Mouse (Mus musculus) right cerebral cortex, postnatal 14 days (tissue): ENCODE measurements at regions not wholly inside any gene's neighbourhood (a gene's known extent, or its start where the extent isn't known, plus 50 kb on each side); places are given as distances from the start of the nearest gene placed in this dataset.
"Not testable (repeated sequence)": the region's sequence is repeated elsewhere in the genome, so short reads cannot be mapped to it uniquely, and the experiment has no call there.

ENCODE experiments used
- DNase-seq: peaks from one replicate; pipeline ENCODE4 v3.0.0; 2022

GRCm38 (mm10) chr13:98438206-98438605 lies 53.6 kb downstream of the Gm10320 start:
- DNase-seq = no peak

DNA sequence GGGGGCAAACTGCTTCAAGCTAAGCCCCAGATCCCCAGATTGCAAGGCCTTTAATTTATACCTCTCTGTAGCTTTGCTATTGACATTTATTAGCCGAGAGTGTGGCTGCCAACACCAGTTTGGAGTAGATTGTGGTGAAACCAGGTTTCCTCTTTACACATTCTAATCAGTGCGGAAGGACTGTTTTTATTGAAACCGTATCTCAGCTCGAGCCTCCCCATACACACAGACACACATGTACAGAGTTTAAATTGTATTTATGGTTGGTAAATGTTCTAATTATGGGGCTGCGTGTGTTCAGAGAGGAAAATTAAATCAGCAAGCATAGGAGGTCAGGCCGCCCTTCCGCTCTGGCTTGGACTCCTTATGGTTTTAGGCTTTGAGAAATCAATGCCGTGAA lies 54.8 kb downstream of the Gm10320 start:
- DNase-seq = no peak

DNA sequence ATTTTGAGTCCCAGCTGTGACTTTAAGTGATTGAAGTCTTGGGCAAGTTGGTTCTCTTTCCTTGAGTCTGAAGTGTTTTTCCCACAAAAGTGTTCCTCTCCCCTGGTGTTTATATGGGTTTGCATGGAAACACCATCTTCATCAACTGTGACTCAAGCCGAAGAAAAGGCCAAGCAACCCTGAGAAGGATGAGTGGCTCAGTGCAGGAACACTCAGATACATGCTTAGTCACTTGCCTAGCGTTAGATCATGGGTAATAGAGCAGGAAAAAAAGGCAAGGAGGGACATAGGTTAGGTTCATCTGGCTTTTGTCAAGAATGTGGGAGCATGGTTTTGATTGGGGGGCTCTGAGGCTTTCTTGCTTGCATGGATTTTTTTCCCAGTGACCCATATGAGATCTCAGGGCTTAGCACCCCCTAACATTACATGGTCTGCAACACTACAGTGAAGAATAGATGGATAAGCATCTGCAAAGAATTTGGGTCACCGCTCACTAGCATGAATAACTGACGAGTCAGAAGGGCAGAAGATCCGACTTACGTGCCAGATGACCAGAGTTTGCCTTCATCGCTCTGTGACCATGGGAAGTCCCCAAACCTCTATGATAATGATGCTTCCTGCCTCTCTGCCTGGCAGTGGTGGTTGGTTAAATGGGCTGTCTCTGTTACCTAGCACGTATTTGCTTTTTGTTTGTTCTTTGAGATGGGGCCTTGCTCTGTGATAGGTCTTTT lies 56.4 kb downstream of the Gm10320 start:
- DNase-seq = no peak

DNA sequence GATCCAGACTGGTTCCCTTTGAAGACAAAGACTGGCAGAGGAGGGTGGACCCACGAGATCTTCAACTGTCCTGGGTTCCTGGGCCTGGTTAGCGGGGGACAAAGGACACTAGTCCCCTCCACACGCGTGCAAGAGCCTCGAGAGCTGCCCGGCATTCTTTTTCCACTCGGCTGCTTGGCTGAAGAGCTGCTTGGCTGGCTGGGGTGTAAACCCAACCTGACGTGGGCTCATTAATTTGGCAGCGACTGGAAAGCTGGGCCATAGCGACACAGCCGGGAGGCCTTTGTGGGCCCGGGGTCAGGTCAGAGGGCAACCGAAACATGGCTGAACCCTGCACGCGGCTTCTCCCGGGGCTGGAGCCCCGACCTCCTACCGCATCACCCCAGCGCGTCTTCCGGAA lies 62.0 kb downstream of the Gm10320 start:
- peak; percentile 4 for DNase-seq

GRCm38 (mm10) chr13:98427660-98428059 lies 64.1 kb downstream of the Gm10320 start:
- not testable (repeated sequence) for DNase-seq

GRCm38 (mm10) chr13:98425026-98425425 lies 66.8 kb downstream of the Gm10320 start:
- DNase-seq = no peak

GRCm38 (mm10) chr13:98424000-98424399 lies 67.8 kb downstream of the Gm10320 start:
- DNase-seq = no peak

- DNase-seq = no peak
Observed at GRCm38 (mm10) chr13:98420419-98421043, 66.5 kb downstream of the Foxd1 start.

DNA sequence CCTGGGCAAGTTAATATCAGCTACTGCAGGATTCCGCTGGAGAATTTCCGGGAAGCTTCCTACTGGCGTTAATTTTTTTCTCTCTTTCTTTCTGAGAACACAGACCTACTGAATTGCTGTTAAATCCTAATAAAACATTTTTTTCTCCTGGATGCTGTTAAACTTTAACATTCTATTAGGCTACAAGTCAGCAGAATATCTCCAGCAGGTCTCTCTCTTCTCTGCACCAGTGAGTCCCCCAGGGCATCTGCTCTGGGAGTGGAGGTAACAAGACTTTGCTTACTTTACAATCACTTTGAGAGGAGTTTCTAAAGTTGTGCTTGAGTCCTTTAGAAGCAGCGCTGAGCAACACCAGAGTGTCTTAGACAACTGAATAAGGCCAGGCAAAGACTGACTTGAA lies 63.7 kb downstream of the Foxd1 start:
- no peak for DNase-seq

- DNase-seq = no peak
Observed at GRCm38 (mm10) chr13:98416457-98416856, 62.4 kb downstream of the Foxd1 start.

DNA sequence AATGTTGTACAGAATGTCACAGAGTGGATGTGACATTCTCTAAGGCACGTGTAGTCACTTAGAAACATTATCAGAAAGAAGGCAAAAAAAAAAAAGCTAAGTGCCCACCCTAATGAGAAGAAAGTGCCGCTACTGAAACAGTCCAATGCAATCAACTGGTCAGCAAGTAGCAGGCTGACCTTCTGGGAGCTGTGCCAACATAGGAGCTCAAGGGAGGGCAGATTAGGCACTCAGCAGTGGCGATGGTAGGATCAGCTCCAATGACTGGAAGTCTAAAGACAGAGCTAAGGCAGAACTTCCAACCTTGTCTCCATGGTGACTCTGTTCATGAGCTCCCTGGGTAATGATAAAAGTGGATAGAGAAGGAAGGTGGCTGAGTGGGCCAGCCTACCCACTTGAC lies 60.8 kb downstream of the Foxd1 start:
- no peak for DNase-seq

DNA sequence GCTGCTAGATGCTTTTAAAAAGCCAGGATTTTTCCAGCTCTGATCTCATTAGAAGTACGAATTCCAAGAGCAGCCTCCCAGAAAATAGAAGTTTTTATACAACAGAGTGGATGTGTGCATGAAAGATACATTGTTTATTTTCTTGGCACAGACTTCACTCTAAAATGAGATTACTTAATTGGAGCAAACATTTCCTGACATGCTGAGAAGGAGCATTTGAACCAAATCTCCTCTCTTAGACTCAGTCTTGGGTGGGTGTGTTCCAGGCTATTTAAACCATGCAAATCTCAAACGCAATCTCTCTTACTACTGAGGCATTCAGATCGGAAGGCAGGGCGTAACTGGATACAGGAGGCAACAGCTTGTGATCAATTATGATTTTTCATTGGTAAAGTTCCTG lies 59.2 kb downstream of the Foxd1 start:
- DNase-seq = no peak
